19 mouse cellular contexts compared by ENCODE assay signal in the genomic region with DNA sequence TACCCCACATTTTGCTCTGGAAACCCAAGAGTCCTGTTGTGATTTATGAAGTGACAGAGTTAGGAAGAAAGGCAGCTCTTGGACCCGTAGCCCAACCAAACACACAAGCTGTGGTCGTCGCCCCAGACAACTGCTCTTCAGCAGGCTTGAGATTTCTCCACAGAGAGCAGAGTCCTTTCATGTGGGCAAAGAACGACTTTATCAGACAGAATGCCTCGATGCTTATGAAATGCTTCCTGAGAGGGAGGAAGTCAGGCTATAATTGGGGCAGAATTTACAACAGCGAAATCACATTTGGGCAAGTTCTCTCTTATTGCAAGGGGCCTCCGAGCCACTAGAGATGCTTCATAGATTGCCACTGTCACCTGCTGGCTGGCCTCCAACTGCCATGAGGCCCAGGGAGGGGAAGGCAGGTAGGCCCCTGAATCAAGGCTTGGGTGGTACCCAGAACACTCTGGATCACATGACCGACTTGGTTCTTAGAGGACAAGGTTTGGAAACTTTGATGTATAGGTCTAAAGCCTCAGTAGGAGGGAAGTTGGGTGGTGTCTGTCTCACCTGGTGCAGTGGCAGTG. TPM values are rescaled to one million over a fixed set of nuclear protein-coding genes. Genes with fewer than 3 reads are reported as not detected.
DNase-seq lines count a peak whose midpoint lies in the region; ATAC-seq lines count a peak whose summit lies in the region.
"Had no signal": no experiment of that assay in that cellular context is flagged by ENCODE, and none has a peak within 500 bp of the region (broad histone marks: within the 10 kb centered on the region; RNA-seq: fewer than 3 reads in every experiment).

No protein-coding gene starts in this region.

- no peak overlapping the region for H3K4me3 ChIP-seq in forebrain, embryonic 11.5 days (ENCODE audit: low read depth, low read length)

- no peak overlapping the region for H3K9ac ChIP-seq in forebrain, embryonic 11.5 days (ENCODE audit: low read length)
- H3K9ac ChIP-seq: lung, embryonic 14.5 days had no signal

- 87% methylated on average over 8 of the region's 8 CpGs for WGBS in forebrain, embryonic 11.5 days

- no peak for ATAC-seq in forebrain, embryonic 11.5 days (replicated peaks; ENCODE audit: low FRiP score)

- H3K4me2 ChIP-seq in forebrain, embryonic 11.5 days (ENCODE audit: low read depth, low read length, severe bottlenecking): no peak overlapping the region

- intact Hi-C loops in heart, postnatal 36 days (cut with DNase I): no loop called here

- no peaks in the 10 kb centered on the region for H3K27me3 ChIP-seq in splenic B cell, adult 2 months (ENCODE audit: control insufficient read depth, insufficient read depth, low read length, poor library complexity, severe bottlenecking)
- no peaks in the 10 kb centered on the region for H3K27me3 ChIP-seq in forebrain, embryonic 11.5 days (ENCODE audit: control insufficient read depth, insufficient read depth, low read length)
- H3K27me3 ChIP-seq: embryonic facial prominence, embryonic 15.5 days had no signal

- H3K27ac ChIP-seq in forebrain, embryonic 11.5 days (ENCODE audit: low read depth, low read length): no peak overlapping the region
- H3K27ac ChIP-seq: embryonic facial prominence, embryonic 15.5 days; heart, embryonic 10.5 days had no signal

- DNase-seq in 416B (ENCODE audit: low read depth): peak; percentile 19
- peak; percentile 86 for DNase-seq in CD4-positive helper T cell, adult 2 months (ENCODE audit: low read depth, low spot score)
- DNase-seq in induced T-regulatory cell, adult 2 months (ENCODE audit: low read depth): peak; percentile 67
- DNase-seq in splenic B cell, adult 2 months (ENCODE audit: low read depth, low spot score): peak; percentile 12
- DNase-seq in gastrocnemius, adult 8-10 months (ENCODE audit: low spot score in 2 of 2): no peak
- DNase-seq in forebrain, embryonic 11.5 days (ENCODE audit: low spot score): no peak
- DNase-seq in urinary bladder, postnatal 10 days (ENCODE audit: low spot score): no peak
- no peak for DNase-seq in heart, postnatal 36 days

- H3K4me1 ChIP-seq in forebrain, embryonic 11.5 days (replicated peaks; ENCODE audit: control insufficient read depth, insufficient read depth, low read length): no peaks in the 10 kb centered on the region

- no peaks in the 10 kb centered on the region for H3K36me3 ChIP-seq in splenic B cell, adult 2 months (ENCODE audit: control insufficient read depth, insufficient read depth, low read length, poor library complexity, severe bottlenecking)
- H3K36me3 ChIP-seq in forebrain, embryonic 11.5 days (ENCODE audit: control insufficient read depth, insufficient read depth, low read length): no peaks in the 10 kb centered on the region
- H3K36me3 ChIP-seq: embryonic facial prominence, embryonic 15.5 days; heart, embryonic 10.5 days had no signal

- H3K9me3 ChIP-seq in forebrain, embryonic 11.5 days (ENCODE audit: control insufficient read depth, low read length): no peaks in the 10 kb centered on the region
- H3K9me3 ChIP-seq: embryonic facial prominence, embryonic 15.5 days; heart, embryonic 10.5 days had no signal

RNA-seq across cellular contexts. Expression of a gene that starts 27.1 kb away (rescaled TPM):
- total RNA-seq in gastrocnemius, adult 8-10 months (2022): not detected
- not detected in 2 replicates for polyA plus RNA-seq in forebrain, embryonic 11.5 days (2014; fragmentation: Nextera tagmentation; extraction: Ambion mirVana)
- total RNA-seq in heart, postnatal 36 days (2021): not detected
- total RNA-seq: gastrocnemius, adult 18-20 months; heart, postnatal 4 days; megakaryocyte-erythroid progenitor cell, adult 5-6 weeks; monocyte, adult 5-6 weeks had no signal
- polyA plus RNA-seq: embryonic facial prominence, embryonic 15.5 days; forebrain, embryonic 14.5 days; heart, embryonic 10.5 days; intestine, embryonic 16.5 days; lung, embryonic 14.5 days; neural tube, embryonic 14.5 days; Patski had no signal

Comparison
In these comparisons a context has a peak if more than half of its experiments do, and no peak if none do; other contexts are left out.
1. DNase-seq: peak in 416B (single experiment), CD4-positive helper T cell, adult 2 months (single experiment), induced T-regulatory cell, adult 2 months (single experiment) and splenic B cell, adult 2 months (single experiment); none in gastrocnemius, adult 8-10 months (0 of 2), forebrain, embryonic 11.5 days (single experiment), urinary bladder, postnatal 10 days (single experiment) and heart, postnatal 36 days (0 of 2).